Mouse (Mus musculus) stomach, postnatal 0 days (tissue): ENCODE data around the gene Slc25a10.

Experiments
- CTCF ChIP-seq: IDR thresholded peaks from 2 replicates; pipeline ENCODE4 v1.5.1; 2016; ENCODE audit warnings: antibody characterized with exemption, low read depth, mild to moderate bottlenecking, moderate library complexity
- EP300 ChIP-seq: optimal IDR thresholded peaks from 2 replicates; pipeline ENCODE3; 2016; ENCODE audit warnings: antibody characterized with exemption

- no peak for TF ChIP-seq CTCF
- no peak for TF ChIP-seq EP300
These were observed 8.3 kb downstream of the Slc25a10 start for GRCm38 (mm10) chr11:120499894-120500293.
